20 mouse cellular contexts compared by ENCODE assay signal in genomic region chr14:76633170-76633569, GRCm38 (mm10).
"Had no signal": no experiment of that assay in that cellular context is flagged by ENCODE, and none has a peak within 500 bp of the region (broad histone marks: within the 10 kb centered on the region; RNA-seq: fewer than 3 reads in every experiment).

No protein-coding gene starts in this region.

- H3K36me3 ChIP-seq: limb, embryonic 10.5 days; limb, embryonic 13.5 days; liver, embryonic 12.5 days; liver, embryonic 15.5 days; lung, embryonic 15.5 days; midbrain, embryonic 10.5 days; midbrain, embryonic 13.5 days; neural tube, embryonic 13.5 days; stomach, embryonic 15.5 days had no signal

- ATAC-seq: liver, embryonic 12.5 days; midbrain, embryonic 13.5 days; midbrain, embryonic 16.5 days had no signal

- H3K4me3 ChIP-seq: limb, embryonic 10.5 days; limb, embryonic 13.5 days; liver, embryonic 12.5 days; liver, embryonic 15.5 days; lung, embryonic 15.5 days; megakaryocyte, embryonic 14.5 days; midbrain, embryonic 10.5 days; midbrain, embryonic 13.5 days; myocyte; neural tube, embryonic 13.5 days; stomach, embryonic 15.5 days had no signal

- H3K4me2 ChIP-seq: limb, embryonic 13.5 days; liver, embryonic 12.5 days; liver, embryonic 15.5 days; lung, embryonic 15.5 days; midbrain, embryonic 13.5 days; neural tube, embryonic 13.5 days; stomach, embryonic 15.5 days had no signal

- H3K27ac ChIP-seq: limb, embryonic 10.5 days; liver, embryonic 12.5 days; liver, embryonic 15.5 days; lung, embryonic 15.5 days; midbrain, embryonic 13.5 days; neural tube, embryonic 13.5 days; stomach, embryonic 15.5 days had no signal

- DNase-seq: kidney, postnatal 14 days; kidney, postnatal 4 days; liver; lung, adult 18-20 months; lung, postnatal 10 days; lung, postnatal 36 days; right cerebral cortex, postnatal 4 days; thymus, postnatal 25 days had no signal

- H3K9ac ChIP-seq: limb, embryonic 13.5 days; liver, embryonic 12.5 days; liver, embryonic 15.5 days; lung, embryonic 15.5 days; midbrain, embryonic 13.5 days; neural tube, embryonic 13.5 days; stomach, embryonic 15.5 days had no signal

- H3K27me3 ChIP-seq: limb, embryonic 13.5 days; liver, embryonic 15.5 days; lung, embryonic 15.5 days; midbrain, embryonic 13.5 days; neural tube, embryonic 13.5 days; stomach, embryonic 15.5 days had no signal

- H3K9me3 ChIP-seq: limb, embryonic 10.5 days; limb, embryonic 13.5 days; liver, embryonic 12.5 days; liver, embryonic 15.5 days; lung, embryonic 15.5 days; midbrain, embryonic 10.5 days; midbrain, embryonic 13.5 days; neural tube, embryonic 13.5 days; stomach, embryonic 15.5 days had no signal

- H3K4me1 ChIP-seq: midbrain, embryonic 13.5 days had no signal
